Mouse (Mus musculus): ENCODE measurements around the gene Ccdc65. TPM values are rescaled to one million over a fixed set of nuclear protein-coding genes. Genes with fewer than 3 reads are reported as not detected.

Ccdc65 gene
- polyA plus RNA-seq, 1 experiment from 2014 or later = 3.2 TPM

DNA sequence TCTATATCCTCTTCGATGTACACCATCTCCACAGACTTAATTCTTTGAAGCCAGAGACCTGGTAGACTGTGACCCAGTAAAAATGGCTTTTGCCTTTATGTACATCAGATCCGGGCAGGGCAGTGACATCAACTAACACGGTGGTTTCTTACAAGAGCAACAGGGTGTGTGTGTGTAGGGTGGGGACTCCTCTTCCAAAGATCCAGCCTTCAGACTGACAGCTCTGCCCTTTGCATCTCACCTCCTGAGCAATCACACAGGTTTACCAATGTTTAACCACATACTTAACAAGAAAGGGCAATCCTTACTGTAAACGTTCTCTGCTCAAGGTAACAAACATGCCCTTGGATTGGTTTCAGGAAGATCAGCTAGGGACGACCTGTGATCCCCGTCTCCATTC is 39.3 kb downstream of the Ccdc65 start:
- WGBS = 87% methylated on average over 6 of the region's 6 CpGs
- no peaks in the 10 kb centered on the region for H3K9me3 ChIP-seq
- no peak overlapping the region for H3K9ac ChIP-seq (replicated peaks)
- no peak for ATAC-seq
- no peaks in the 10 kb centered on the region for H3K4me1 ChIP-seq (replicated peaks)
- no peak overlapping the region for H3K27ac ChIP-seq
- no peak overlapping the region for H3K4me3 ChIP-seq (replicated peaks)
- H3K4me2 ChIP-seq (replicated peaks) = no peak overlapping the region
- H3K36me3 ChIP-seq = peaks cover 6% of the 10 kb centered on the region
- no peaks in the 10 kb centered on the region for H3K27me3 ChIP-seq

GRCm38 (mm10) chr15:98749093-98749492 is 41.1 kb downstream of the Ccdc65 start:
- no peaks in the 10 kb centered on the region for H3K9me3 ChIP-seq
- no peak overlapping the region for H3K4me2 ChIP-seq (replicated peaks)
- H3K36me3 ChIP-seq = no peaks in the 10 kb centered on the region; the same call in none of the 2 replicates
- no peak for ATAC-seq
- no peak overlapping the region for H3K9ac ChIP-seq (replicated peaks)
- peaks cover 9% of the 10 kb centered on the region for H3K4me1 ChIP-seq (replicated peaks)
- H3K27me3 ChIP-seq = no peaks in the 10 kb centered on the region
- no peak overlapping the region for H3K27ac ChIP-seq
- H3K4me3 ChIP-seq (replicated peaks) = no peak overlapping the region
- 96% methylated on average over 2 of the region's 2 CpGs for WGBS

- Histone ChIP-seq H3K4me2 (replicated peaks) (no peak overlapping the region), H3K4me3 (replicated peaks) (no peak overlapping the region), H3K27ac (no peak overlapping the region; the same call in 1 of the 2 replicates), H3K36me3 (peaks cover 2% of the 10 kb centered on the region; the same call in 1 of the 2 replicates), H3K9me3 (no peaks in the 10 kb centered on the region), H3K27me3 (no peaks in the 10 kb centered on the region), H3K9ac (replicated peaks) (no peak overlapping the region), H3K4me1 (replicated peaks) (peaks cover 9% of the 10 kb centered on the region)
- 53% methylated on average over 8 of the region's 8 CpGs for WGBS
- 0 out of 2 replicates have a peak, but pooled peaks have one; percentile 9 for ATAC-seq
Observed at GRCm38 (mm10) chr15:98753021-98753423, 45.0 kb downstream of the Ccdc65 start.

- ATAC-seq = no peak
- H3K27me3 ChIP-seq = no peaks in the 10 kb centered on the region
- no peak overlapping the region for H3K4me2 ChIP-seq (replicated peaks)
- H3K27ac ChIP-seq = no peak overlapping the region
- no peak overlapping the region for H3K4me3 ChIP-seq (replicated peaks)
- H3K9me3 ChIP-seq = no peaks in the 10 kb centered on the region
- H3K9ac ChIP-seq (replicated peaks) = no peak overlapping the region
- H3K36me3 ChIP-seq = peaks cover 12% of the 10 kb centered on the region
- peaks cover 9% of the 10 kb centered on the region for H3K4me1 ChIP-seq (replicated peaks)
- 95% methylated on average over 2 of the region's 2 CpGs for WGBS
Observed at GRCm38 (mm10) chr15:98754125-98754524, 46.1 kb downstream of the Ccdc65 start.

DNA sequence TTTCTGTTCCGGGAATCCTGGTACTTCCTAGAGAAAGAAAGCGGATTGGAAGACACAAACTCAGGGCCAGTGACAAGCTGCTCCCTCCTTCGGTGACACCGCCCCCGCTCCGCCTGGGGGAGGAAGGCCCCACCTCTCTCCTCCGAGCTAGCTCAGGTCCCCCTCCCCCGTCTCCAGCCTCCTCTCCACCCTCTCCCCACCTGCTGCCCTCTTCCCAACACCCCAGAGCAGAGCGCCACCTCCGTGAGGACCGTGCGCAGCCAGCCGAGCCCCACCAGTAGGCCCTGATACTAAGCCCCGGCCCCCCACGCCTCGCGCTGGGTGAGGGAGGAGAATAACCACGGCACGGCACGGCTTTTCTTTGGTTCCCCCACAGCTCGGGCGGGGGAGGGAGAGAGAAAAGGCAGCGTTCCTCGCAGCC is 54.2 kb downstream of the Ccdc65 start:
- peaks cover 25% of the 10 kb centered on the region for H3K36me3 ChIP-seq
- peak overlapping the region; percentile 95 for H3K27ac ChIP-seq
- ATAC-seq = peak; percentile 75
- H3K27me3 ChIP-seq = peaks cover 26% of the 10 kb centered on the region
- H3K4me2 ChIP-seq (replicated peaks) = peak overlapping the region; percentile 68
- no peaks in the 10 kb centered on the region for H3K9me3 ChIP-seq
- H3K4me3 ChIP-seq (replicated peaks) = peak overlapping the region; percentile 97
- H3K9ac ChIP-seq (replicated peaks) = peak overlapping the region; percentile 99
- peaks cover 26% of the 10 kb centered on the region for H3K4me1 ChIP-seq (replicated peaks)
- under 1% methylated on average over 24 of the region's 24 CpGs for WGBS

DNA sequence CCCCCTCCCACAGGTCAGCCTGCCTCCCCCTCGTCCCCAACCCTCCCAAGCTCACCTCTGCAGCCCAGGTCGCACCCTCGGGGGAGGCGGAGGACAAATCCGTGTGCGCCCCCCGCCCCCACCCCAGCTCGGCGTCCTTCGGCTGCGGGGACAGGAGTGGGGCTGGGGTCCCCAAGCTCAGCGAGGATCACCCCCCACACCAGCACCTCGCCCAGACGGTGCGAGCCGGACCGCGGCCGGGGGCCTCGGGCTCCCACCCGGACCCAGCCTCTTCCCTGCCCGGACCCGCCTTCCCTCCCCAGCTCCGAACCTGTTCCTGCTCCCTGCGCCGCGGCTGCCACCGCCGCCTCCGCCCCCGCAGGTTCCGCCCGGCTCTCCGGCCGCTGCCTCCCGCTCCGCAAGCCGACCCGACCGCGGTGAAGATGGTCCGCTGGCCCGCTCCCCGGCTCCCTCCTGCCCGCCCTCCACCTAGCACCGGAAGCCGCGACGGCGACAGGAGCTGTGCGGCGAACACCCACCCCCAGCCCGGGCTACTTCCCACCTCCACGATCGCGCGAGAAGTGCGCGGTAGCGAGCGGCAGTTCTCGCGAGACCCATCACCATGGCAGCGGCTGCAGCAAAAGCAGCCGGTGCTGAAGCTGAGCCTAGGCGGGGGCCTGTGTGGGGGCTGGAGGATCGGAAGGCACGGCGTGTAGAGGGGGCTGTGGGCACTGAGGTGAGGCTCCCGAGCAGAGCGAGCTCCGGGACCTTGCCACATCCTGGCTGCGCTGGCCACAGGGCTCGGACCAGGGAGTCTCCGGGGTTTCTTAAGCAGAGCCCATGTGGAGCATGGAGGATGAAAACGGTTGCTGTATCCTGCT is 54.9 kb downstream of the Ccdc65 start, which contains the start of gene Arf3:
Gene Arf3 (minus strand): TSS at position 545 of the 860 bp plus-strand sequence.
- peak; percentile 96 for ATAC-seq
- Histone ChIP-seq H3K4me3 (replicated peaks) (peak within 1 kb of the TSS; percentile 97), H3K27me3 (peaks cover 29% of the 10 kb centered on the region), H3K4me2 (replicated peaks) (peak within 1 kb of the TSS; percentile 68), H3K9ac (replicated peaks) (peak within 1 kb of the TSS; percentile 99), H3K9me3 (no peaks in the 10 kb centered on the region), H3K4me1 (replicated peaks) (peaks cover 26% of the 10 kb centered on the region), H3K36me3 (peaks cover 24% of the 10 kb centered on the region), H3K27ac (peak within 1 kb of the TSS; percentile 95)
- under 1% methylated on average over 69 of the region's 76 CpGs for WGBS

GRCm38 (mm10) chr15:98765929-98766328 is 57.9 kb downstream of the Ccdc65 start:
- ATAC-seq = no peak
- Histone ChIP-seq H3K9ac (replicated peaks) (no peak overlapping the region), H3K36me3 (no peaks in the 10 kb centered on the region), H3K27ac (no peak overlapping the region), H3K4me3 (replicated peaks) (no peak overlapping the region), H3K27me3 (peaks cover 58% of the 10 kb centered on the region), H3K4me1 (replicated peaks) (peaks cover 19% of the 10 kb centered on the region), H3K9me3 (no peaks in the 10 kb centered on the region), H3K4me2 (replicated peaks) (no peak overlapping the region)
- WGBS = 70% methylated on average over 4 of the region's 4 CpGs

- peaks cover 17% of the 10 kb centered on the region for H3K4me1 ChIP-seq (replicated peaks)
- no peak overlapping the region for H3K4me3 ChIP-seq (replicated peaks)
- no peak overlapping the region for H3K4me2 ChIP-seq (replicated peaks)
- H3K9ac ChIP-seq (replicated peaks) = no peak overlapping the region
- 15% methylated on average over 5 of the region's 5 CpGs for WGBS
- no peaks in the 10 kb centered on the region for H3K9me3 ChIP-seq
- H3K27ac ChIP-seq = no peak overlapping the region
- peaks cover 82% of the 10 kb centered on the region for H3K27me3 ChIP-seq
- no peak for ATAC-seq
- no peaks in the 10 kb centered on the region for H3K36me3 ChIP-seq
Observed at GRCm38 (mm10) chr15:98768259-98768658, 60.3 kb downstream of the Ccdc65 start.

- Histone ChIP-seq H3K27me3 (peaks cover 93% of the 10 kb centered on the region), H3K27ac (no peak overlapping the region), H3K4me3 (replicated peaks) (no peak overlapping the region), H3K9me3 (no peaks in the 10 kb centered on the region), H3K9ac (replicated peaks) (no peak overlapping the region), H3K36me3 (no peaks in the 10 kb centered on the region), H3K4me1 (replicated peaks) (peaks cover 24% of the 10 kb centered on the region), H3K4me2 (replicated peaks) (peak overlapping the region; percentile 39; the same call in 1 of the 2 replicates)
- WGBS = 5% methylated on average over 12 of the region's 12 CpGs
- ATAC-seq = no peak
Observed at GRCm38 (mm10) chr15:98771813-98772425, 63.9 kb downstream of the Ccdc65 start.

- H3K4me1 ChIP-seq (replicated peaks) = peaks cover 32% of the 10 kb centered on the region
- H3K9me3 ChIP-seq = no peaks in the 10 kb centered on the region
- WGBS = 3% methylated on average over 36 of the region's 36 CpGs
- peak overlapping the region; percentile 39 for H3K4me2 ChIP-seq (replicated peaks)
- no peak for ATAC-seq
- H3K9ac ChIP-seq (replicated peaks) = 0 out of 2 replicates have a peak overlapping the region, but pooled peaks have one; percentile 24
- peaks cover 99% of the 10 kb centered on the region for H3K27me3 ChIP-seq
- H3K27ac ChIP-seq = no peak overlapping the region
- no peaks in the 10 kb centered on the region for H3K36me3 ChIP-seq
- H3K4me3 ChIP-seq (replicated peaks) = peak overlapping the region; percentile 23
Observed at GRCm38 (mm10) chr15:98772511-98773211, 64.7 kb downstream of the Ccdc65 start.

Data from midbrain, embryonic 13.5 days (tissue).